Mouse (Mus musculus): ENCODE measurements around the gene Prkci. TPM values are rescaled to one million over a fixed set of nuclear protein-coding genes. Genes with fewer than 3 reads are reported as not detected.

Prkci gene
- polyA plus RNA-seq, 1 experiment from 2014 or later: 28.6 TPM

DNA sequence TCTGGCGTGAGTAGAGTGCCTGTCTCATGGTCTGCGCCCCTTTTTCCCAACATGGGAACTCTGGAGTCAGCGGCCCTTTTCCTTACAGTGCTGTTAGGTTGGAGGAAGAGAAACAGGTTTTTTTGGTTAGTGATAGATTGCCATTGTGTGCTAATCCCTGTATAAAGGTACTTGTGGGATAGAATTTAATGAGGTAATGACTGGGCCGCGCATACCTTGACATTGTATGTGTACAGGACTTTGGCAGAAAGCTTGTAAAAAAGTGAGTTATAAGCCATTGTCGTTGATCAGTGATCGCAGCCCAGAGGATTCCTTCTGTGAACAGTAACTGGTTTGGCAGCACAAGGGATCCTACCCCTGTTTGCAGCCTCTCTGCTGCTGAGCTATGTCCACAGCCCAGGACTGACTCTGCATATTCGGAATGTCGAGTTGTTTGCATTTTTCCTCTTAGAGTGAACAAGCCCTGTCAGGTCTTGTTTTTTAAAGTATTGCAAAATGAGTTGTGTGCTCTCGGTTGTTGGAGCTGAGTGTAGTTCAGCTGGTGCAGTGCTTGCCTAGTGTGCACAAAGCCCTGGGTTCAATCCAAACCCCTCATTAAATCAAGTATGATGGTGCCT is 4.0 kb downstream of the Prkci start:
- Histone ChIP-seq H3K36me3 (no peaks in the 10 kb centered on the region), H3K9me3 (no peaks in the 10 kb centered on the region), H3K27ac (replicated peaks) (no peak overlapping the region), H3K4me1 (replicated peaks) (peaks cover 26% of the 10 kb centered on the region), H3K4me2 (no peak overlapping the region), H3K4me3 (no peak overlapping the region), H3K9ac (no peak overlapping the region), H3K27me3 (no peaks in the 10 kb centered on the region)
- WGBS: 65% methylated on average over 10 of the region's 10 CpGs
- no peak for ATAC-seq (ENCODE audit: low FRiP score, low read depth)

DNA sequence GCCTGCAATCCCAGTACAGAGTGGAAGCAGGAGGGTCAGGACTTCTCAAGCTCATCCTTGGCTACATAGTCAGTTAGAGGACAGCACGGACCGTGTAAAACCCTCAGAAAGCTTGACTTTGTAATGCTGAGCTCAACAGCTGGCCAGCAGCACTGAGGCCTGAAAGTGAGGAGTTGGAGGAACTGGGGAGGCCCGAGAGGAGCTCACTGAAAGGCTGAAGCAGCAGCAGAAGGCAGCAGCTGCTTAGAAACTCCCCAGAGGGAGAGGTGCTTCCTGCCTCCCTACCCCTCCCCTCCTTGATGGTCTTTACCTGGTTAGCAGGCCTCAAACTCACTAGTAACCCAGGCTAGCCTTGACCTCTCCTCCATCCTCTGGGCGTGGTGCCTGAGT is 4.5 kb downstream of the Prkci start:
- Histone ChIP-seq H3K9ac (no peak overlapping the region), H3K4me1 (replicated peaks) (peaks cover 21% of the 10 kb centered on the region), H3K27ac (replicated peaks) (no peak overlapping the region), H3K27me3 (no peaks in the 10 kb centered on the region), H3K4me2 (no peak overlapping the region), H3K9me3 (no peaks in the 10 kb centered on the region), H3K4me3 (no peak overlapping the region), H3K36me3 (no peaks in the 10 kb centered on the region)
- ATAC-seq (ENCODE audit: low FRiP score, low read depth): no peak
- 43% methylated on average over 4 of the region's 4 CpGs for WGBS

DNA sequence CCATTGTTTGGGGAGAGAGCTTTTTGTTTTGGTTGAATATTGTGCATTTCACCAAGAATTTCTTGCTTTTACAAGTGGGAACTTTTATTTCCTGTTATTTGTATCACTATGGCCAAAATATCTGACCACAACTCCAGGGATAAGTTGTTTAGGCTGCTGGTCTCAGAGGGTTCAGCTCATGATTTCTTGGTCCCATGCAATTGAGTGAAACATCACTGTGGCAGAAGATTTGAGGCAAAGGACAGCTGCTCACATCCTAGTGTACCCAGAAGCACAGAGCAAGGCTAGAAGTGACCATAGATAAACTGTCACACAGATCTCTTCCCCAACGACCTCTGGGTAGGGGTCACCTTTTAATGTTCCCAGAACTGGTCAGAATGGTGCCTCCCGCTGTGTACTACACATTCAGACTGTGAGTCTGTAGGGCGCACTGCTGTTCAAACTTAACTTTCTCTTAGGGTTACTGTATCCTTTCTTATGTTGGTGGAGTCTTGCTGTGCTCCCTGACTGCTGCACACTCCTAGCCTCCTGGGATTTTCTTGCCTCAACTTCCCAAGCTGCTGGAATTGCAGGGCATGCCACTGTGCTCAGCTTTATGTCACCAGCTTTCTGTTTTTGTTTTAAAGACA is 5.6 kb downstream of the Prkci start:
- H3K4me2 ChIP-seq: no peak overlapping the region
- no peak overlapping the region for H3K27ac ChIP-seq (replicated peaks)
- H3K4me1 ChIP-seq (replicated peaks): peaks cover 21% of the 10 kb centered on the region
- no peak overlapping the region for H3K9ac ChIP-seq
- no peak overlapping the region for H3K4me3 ChIP-seq
- no peak for ATAC-seq (ENCODE audit: low FRiP score, low read depth)
- no peaks in the 10 kb centered on the region for H3K36me3 ChIP-seq
- 36% methylated on average over 3 of the region's 3 CpGs for WGBS
- no peaks in the 10 kb centered on the region for H3K9me3 ChIP-seq
- no peaks in the 10 kb centered on the region for H3K27me3 ChIP-seq

DNA sequence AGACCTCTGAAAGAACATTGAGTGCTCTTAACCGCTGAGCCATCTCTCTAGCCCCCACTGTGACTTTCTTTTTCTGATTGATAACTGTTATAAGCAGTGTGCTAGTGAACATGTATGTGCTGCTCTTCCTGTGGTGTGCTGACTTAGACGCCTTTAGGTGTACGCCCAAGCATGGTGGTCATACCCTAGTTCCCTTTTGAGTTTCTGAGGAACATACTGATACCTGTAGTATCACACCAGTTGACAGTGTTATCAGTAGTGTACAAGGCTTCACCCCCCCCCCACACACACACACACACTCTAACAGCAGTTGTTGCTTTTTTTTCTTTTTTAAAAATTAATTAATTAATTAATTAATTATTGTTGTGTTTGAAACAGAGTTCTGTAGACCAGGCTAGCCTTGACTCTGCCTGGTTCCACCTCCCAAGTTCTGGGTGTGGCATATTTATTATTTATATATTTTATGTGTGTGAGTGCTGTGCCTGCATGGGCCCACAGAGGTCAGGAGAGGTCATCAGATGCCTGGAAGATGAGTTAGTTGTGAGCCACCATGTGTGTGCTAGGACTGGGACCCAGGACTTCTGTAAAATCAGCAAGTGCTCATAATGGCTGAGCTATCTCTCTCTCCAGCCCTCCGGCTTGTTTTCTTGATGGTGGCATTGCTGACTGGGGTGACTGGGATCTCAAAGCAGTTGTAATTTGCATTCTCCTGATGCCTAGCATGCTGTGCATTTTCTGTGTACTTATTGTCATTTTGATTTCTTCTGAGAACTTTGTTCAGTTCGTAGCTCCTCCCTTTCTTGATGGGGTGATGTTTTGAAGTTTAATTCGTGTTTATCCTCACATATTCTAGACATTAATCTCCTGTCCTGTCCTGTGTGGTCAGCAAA is 9.0 kb downstream of the Prkci start:
- peak; percentile 23; the same call in 1 of the 2 replicates for ATAC-seq (ENCODE audit: low FRiP score, low read depth)
- Histone ChIP-seq H3K27ac (replicated peaks) (no peak overlapping the region), H3K4me3 (no peak overlapping the region), H3K9ac (no peak overlapping the region), H3K4me2 (no peak overlapping the region), H3K27me3 (no peaks in the 10 kb centered on the region), H3K36me3 (no peaks in the 10 kb centered on the region), H3K4me1 (replicated peaks) (peaks cover 7% of the 10 kb centered on the region), H3K9me3 (no peaks in the 10 kb centered on the region)
- 75% methylated on average over 6 of the region's 6 CpGs for WGBS

DNA sequence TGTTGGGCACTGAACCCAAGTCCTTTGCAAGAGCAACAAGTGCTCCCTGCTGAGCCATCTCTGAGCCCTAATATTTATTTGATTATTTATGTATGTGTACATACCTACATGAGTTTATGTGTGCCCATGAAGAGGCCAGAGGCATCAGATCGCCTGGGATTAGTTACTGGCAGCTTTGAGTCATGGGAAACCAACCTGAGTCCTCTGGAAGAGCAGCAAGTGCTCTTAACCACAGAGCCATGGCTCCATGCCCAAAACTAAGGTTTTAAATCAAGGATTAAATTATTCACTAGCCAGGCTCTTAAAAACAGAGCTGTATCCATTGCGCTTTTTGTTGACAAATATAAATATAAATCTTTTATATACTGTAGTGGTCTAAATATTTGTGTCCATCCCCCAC is 18.8 kb downstream of the Prkci start:
- H3K4me2 ChIP-seq: no peak overlapping the region
- no peak overlapping the region for H3K4me3 ChIP-seq
- no peak for ATAC-seq (ENCODE audit: low FRiP score, low read depth)
- H3K27me3 ChIP-seq: no peaks in the 10 kb centered on the region
- WGBS: 95% methylated on average over 2 of the region's 2 CpGs
- no peaks in the 10 kb centered on the region for H3K36me3 ChIP-seq
- 0 out of 2 replicates have a peak, but pooled peaks cover 5% of the 10 kb centered on the region for H3K4me1 ChIP-seq (replicated peaks)
- H3K9ac ChIP-seq: no peak overlapping the region
- no peak overlapping the region for H3K27ac ChIP-seq (replicated peaks)
- no peaks in the 10 kb centered on the region for H3K9me3 ChIP-seq

DNA sequence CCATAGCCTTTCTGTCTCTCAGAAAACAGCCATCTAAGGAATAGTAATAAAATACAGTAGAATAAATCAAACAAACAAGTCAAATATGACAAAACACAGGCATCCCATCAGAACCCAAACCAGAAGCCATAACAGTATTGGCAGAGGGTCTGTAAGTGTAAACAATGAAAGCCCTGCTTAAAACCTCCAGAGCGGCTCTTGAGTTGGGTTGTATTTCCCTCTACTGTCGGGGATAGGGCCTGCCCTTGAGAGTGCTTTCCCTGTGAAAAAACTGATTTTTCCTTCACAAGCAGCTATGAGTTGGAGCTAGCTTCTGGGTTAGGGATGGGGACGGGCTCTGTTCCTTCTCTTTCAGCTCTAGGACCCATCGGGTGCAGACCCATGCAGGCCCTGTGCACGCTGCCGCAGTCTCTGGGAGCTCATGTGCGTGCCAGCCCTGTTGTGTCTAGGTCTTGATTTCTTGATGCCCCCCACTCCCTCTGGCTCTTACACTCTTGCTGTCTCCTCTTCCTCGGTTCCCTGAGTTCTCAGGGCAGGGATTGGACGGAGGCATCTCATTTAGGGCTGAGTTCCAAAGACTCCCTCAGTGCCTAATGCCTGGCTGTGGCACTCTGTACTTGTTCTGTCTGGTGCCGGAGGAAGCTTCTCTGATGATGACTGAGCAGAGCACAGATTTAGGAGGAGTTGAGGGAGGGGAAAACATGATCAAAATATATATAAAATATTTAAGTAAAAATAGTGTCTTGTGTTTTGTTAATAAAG is 20.3 kb downstream of the Prkci start:
- H3K4me2 ChIP-seq: no peak overlapping the region
- no peak overlapping the region for H3K9ac ChIP-seq
- no peak overlapping the region for H3K27ac ChIP-seq (replicated peaks)
- H3K4me1 ChIP-seq (replicated peaks): 0 out of 2 replicates have a peak, but pooled peaks cover 5% of the 10 kb centered on the region
- WGBS: 73% methylated on average over 10 of the region's 10 CpGs
- no peak for ATAC-seq (ENCODE audit: low FRiP score, low read depth)
- no peaks in the 10 kb centered on the region for H3K27me3 ChIP-seq
- no peaks in the 10 kb centered on the region for H3K9me3 ChIP-seq
- no peaks in the 10 kb centered on the region for H3K36me3 ChIP-seq
- no peak overlapping the region for H3K4me3 ChIP-seq

DNA sequence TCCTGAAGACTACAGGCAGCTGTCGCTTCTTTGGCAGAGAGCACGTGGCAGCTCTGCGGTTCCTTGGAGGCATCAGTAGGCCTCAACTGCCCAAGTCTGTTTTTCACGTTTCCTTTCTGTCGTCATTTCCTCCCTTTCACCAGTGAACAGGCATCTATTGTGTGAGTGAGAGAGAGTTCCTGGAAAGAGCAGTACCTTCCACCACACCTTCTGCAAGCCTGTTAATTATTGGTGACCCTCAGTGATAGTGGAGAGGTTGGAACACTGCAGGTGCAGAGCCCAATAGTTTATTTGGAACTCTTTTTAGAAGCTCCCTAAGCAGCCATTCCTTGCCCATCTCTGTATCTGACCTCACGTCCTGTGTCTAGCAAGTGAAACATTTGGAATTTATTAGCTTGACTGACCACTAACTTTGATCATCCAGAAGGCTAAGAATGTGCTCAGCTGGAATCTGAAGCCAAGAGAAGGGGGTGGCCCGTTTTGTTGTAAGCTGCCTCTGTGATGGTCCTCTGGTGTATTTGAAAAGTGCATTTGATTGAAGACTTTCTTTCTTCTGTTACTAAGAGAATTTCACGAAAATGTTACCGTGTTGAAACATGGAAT is 21.1 kb downstream of the Prkci start:
- Histone ChIP-seq H3K27ac (replicated peaks) (no peak overlapping the region; the same call in 1 of the 2 replicates), H3K27me3 (no peaks in the 10 kb centered on the region), H3K9ac (no peak overlapping the region), H3K36me3 (no peaks in the 10 kb centered on the region), H3K4me3 (no peak overlapping the region), H3K4me2 (no peak overlapping the region), H3K9me3 (no peaks in the 10 kb centered on the region), H3K4me1 (replicated peaks) (0 out of 2 replicates have a peak, but pooled peaks cover 5% of the 10 kb centered on the region)
- no peak for ATAC-seq (ENCODE audit: low FRiP score, low read depth)
- 40% methylated on average over 9 of the region's 9 CpGs for WGBS

DNA sequence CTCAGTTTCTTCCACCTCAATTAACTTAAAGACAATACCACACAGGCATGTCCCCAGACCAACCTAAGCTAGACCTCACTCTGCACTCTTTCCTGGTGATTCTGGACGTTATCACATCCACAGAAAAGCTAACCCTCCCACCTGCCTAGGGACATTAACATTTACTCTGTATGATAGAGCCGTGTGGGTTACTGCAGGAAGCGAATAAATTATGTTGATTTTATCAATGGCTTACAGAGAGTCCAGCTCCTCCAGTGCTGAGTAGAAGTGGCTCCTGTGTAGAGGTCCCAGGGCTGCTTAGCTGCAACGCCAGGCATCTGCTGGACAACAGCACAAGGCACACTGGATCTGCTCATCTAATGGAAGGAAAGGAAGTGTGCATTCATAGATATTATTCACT is 22.1 kb downstream of the Prkci start:
- Histone ChIP-seq H3K27ac (replicated peaks) (no peak overlapping the region), H3K9ac (no peak overlapping the region), H3K36me3 (no peaks in the 10 kb centered on the region), H3K9me3 (no peaks in the 10 kb centered on the region), H3K4me1 (replicated peaks) (0 out of 2 replicates have a peak, but pooled peaks cover 5% of the 10 kb centered on the region), H3K27me3 (no peaks in the 10 kb centered on the region), H3K4me3 (no peak overlapping the region), H3K4me2 (no peak overlapping the region)
- ATAC-seq (ENCODE audit: low FRiP score, low read depth): no peak
- 38% methylated on average over 4 of the region's 4 CpGs for WGBS

DNA sequence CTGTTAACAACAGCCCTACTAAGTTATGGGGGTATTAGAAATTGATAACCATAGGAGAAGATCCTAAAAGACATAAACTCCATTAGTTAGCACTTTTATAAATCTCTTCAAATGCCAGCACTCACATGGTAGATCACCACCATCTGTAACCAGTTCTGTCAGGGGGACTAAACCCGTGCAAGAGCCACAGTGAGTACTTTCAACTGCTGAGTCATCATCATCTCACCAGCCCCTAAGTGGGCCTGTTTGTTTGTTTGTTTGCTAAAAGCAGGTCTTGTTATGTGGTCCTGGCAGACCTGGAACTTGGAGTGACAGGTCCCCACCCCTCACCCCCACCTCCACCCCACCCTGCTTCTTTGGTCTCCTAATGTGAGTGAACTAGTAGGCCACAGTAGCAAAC is 23.7 kb downstream of the Prkci start:
- no peaks in the 10 kb centered on the region for H3K9me3 ChIP-seq
- WGBS: 84% methylated on average over 1 of the region's 1 CpGs
- H3K27me3 ChIP-seq: no peaks in the 10 kb centered on the region
- H3K4me3 ChIP-seq: no peak overlapping the region
- 0 out of 2 replicates have a peak, but pooled peaks cover 5% of the 10 kb centered on the region for H3K4me1 ChIP-seq (replicated peaks)
- H3K9ac ChIP-seq: no peak overlapping the region
- ATAC-seq (ENCODE audit: low FRiP score, low read depth): no peak
- H3K36me3 ChIP-seq: no peaks in the 10 kb centered on the region
- H3K4me2 ChIP-seq: no peak overlapping the region
- H3K27ac ChIP-seq (replicated peaks): no peak overlapping the region

DNA sequence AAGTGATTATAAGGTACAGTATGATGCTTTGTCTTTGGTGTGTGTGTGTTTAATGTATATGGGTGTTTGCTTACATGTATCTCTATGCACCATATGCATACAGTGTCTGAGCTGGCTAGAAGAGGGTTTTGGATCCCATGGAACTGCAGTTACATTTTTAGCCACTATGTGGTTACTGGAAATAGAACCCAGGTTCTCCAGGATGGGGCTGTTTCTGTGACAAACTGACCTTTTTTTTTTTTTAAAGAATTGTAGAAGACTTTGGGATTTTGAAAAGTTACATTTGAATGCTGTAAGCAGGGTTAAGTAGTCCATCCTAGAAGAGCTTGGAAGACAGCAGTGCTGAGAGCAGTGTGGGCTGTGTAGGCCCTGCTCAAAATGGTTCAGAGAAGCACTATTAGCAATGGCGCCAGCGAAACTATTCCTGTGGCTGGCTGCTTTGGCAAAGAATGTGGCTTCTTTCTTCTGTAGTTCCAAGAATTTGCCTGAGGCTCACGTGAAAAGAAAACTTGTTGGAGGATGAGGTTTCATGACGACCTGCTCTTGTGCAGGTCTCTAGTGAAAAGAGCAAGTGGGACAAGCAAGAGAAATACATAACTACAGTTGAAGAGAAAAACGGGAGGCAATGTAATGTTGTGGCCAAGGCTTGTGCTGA is 24.4 kb downstream of the Prkci start:
- 96% methylated on average over 5 of the region's 5 CpGs for WGBS
- Histone ChIP-seq H3K27ac (replicated peaks) (no peak overlapping the region), H3K27me3 (no peaks in the 10 kb centered on the region), H3K4me3 (no peak overlapping the region), H3K4me1 (replicated peaks) (0 out of 2 replicates have a peak, but pooled peaks cover 5% of the 10 kb centered on the region), H3K9me3 (no peaks in the 10 kb centered on the region), H3K4me2 (no peak overlapping the region), H3K9ac (no peak overlapping the region), H3K36me3 (no peaks in the 10 kb centered on the region)
- ATAC-seq (ENCODE audit: low FRiP score, low read depth): no peak

DNA sequence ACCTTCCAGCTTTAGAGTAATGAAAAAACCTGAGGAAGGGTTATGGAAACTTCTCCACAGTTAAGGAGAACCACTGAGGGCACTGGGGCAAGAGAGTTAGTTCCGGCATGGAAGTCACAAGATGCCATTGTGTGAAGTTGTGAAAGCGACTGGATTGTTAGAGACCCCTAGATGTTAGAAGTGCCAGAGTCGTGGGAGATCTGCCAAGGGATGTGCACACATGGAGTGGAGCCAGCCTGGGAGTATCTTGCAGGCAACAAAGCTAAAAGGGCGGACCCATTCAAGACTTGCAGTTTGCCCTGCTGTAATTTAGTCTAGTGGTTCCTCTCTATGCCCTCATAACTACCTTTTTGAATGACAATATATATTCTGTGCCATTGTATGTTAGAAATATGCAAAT is 25.1 kb downstream of the Prkci start:
- Histone ChIP-seq H3K4me2 (no peak overlapping the region), H3K27ac (replicated peaks) (no peak overlapping the region), H3K36me3 (no peaks in the 10 kb centered on the region), H3K4me3 (no peak overlapping the region), H3K9ac (no peak overlapping the region), H3K4me1 (replicated peaks) (0 out of 2 replicates have a peak, but pooled peaks cover 4% of the 10 kb centered on the region), H3K9me3 (no peaks in the 10 kb centered on the region), H3K27me3 (no peaks in the 10 kb centered on the region)
- ATAC-seq (ENCODE audit: low FRiP score, low read depth): no peak
- 73% methylated on average over 4 of the region's 4 CpGs for WGBS
